Mouse (Mus musculus) layer of hippocampus, adult 9-11 months (tissue): ENCODE data around the gene Kbtbd7.
"Not testable (repeated sequence)": the region's sequence is repeated elsewhere in the genome, so short reads cannot be mapped to it uniquely, and the experiment has no call there.

Experiments used
- DNase-seq: peaks from one replicate; pipeline ENCODE4 v3.0.0; 2022

The Kbtbd7 gene

DNA sequence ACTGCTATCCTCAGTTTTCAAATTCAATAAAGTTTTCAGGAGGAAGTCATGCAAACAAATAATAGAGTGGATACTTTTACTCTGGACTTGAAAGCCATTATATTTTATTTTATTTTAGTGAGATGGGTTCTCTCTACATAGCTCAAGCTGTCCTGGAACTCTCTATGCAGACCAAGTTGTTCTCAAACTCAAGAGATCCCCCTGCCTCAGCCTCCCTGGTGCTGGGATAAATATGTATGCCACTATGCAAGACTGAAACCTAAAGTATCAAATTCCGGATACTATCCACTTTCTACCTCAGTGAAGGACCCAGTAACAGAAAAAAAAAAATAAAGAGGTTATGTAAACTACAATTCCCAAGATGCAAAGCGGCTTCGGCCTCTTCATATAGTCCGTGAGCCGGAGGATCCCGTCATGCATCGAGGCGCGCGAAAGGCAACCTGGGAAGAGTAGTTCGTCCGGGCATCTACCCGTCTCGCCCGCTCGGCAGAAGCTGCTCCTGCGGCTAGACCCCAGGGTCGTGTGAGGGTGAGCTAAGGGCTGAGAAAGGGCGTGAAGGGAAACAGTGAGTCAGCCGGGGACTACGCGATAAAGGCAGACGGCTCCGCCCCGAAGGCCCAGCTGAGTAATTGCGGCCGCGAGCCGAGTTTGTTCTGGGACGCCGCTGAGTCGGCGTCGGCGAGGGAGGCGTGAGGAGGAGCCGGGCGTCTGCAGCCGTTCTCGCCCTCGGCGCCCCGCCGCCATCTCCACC, at the start of gene Kbtbd7:
Gene Kbtbd7 (plus strand): TSS at position 533 of the 751 bp plus-strand sequence.
- DNase-seq: peak; percentile 95

DNA sequence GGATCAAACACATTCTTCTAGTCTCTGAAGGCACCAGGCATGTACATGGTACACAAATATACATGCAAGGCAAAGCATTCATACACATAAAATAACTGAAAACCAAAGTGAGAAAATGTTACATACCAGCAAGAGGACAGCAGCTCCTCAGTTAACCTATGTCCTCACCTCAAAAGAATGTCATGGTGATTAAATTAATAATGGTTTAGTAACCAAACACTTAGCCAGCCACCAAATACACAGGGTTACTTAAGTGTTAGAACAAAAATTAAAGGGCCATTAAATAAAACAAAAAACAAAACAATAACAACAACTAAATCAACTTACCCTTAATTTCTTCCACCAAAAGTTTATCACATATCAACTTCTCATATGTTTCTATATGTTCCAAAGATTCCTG, 49.3 kb upstream of the Kbtbd7 start:
- DNase-seq: no peak

- no peak for DNase-seq
These were observed 43.2 kb upstream of the Kbtbd7 start for GRCm38 (mm10) chr14:79383120-79383519.

DNA sequence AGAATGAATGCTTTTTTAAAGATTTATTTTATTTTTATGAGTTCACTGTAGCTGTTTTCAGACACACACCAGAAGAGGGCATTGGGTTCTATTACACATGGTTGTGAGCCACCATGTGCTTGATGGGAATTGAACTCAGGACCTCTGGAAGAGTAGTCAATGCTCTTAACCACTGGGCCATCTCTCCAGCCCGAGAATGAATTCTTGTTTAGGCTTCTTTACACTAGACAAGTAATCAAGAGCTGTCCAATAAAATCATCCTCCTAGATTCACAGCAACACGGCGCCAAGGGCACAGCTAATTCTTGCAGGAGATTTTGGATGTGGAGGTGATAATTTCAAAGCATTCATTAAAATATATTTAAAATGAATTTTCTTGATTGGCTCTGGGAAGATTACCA, 38.0 kb upstream of the Kbtbd7 start:
- no peak for DNase-seq

DNA sequence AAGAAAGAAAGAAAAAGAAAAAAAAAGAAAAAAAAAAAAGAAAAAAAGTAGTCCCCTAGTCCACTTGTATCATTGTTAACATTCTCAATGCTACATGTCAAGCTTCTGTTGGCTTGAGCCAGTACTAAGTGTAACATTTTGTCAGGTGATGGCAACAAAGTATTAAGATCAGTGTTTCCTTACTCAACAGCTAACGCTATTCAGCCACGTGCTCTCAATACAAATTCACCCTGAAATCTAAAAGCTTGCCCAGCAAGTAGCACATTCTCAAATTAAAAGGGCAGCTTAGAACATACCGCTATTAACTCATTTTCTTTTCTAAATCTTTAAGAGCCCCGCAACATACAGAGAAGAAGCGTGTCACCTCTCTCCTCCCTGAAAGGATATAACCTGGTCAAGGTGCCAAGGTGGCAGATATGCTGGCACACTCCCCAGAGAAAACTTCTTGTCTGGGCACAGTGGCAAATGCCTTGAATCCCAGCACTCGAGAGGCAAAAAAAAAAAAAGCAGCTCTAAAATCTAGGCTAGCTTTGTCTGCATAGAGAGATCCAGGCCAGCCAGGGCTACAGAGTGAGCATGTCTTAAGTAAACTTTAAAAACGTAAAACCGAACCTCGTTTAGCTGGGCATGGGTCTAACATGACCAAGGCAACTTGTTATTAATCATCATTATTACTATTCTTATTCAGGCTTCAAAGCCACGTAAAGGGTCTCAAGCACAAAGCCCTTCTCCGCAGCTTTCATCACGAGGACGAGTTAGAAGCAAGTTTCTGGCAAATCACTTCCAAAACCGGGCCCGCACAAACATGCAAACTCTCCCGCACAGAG, 36.7 kb upstream of the Kbtbd7 start:
- DNase-seq: no peak

DNA sequence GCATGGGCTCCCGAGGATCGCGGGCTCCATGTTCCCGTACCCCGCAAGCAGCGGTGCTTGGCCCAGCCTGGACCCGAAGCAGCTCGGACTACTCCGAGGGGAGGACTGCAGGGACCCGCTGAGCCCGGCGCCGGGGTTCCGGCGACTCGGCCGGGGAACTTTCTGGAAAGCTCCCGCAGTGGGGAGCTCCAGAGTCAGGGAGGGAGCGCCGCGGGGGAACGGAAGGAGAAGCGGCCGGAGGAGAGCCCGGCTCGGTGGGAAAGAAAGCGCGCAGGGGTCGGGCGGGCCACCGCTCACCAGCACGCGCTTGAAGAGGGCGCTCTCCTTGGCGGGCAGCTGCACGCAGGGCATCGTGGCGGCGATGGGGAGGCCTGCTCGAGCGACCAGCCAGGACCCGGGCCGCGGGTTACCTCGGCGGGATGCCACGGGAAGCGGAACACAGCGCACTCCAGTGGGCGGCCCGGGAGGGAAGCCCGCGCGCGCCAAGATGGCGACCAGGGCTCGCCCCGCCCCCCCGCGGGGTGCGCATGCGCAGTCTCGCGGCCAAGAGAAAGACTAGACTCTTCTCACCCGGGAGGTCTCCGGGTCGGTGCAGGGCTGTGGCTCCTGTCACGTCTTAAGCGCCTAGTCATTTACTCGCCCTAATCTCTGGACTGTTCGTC, 35.9 kb upstream of the Kbtbd7 start, which contains the start of gene Naa16:
Gene Naa16 (minus strand): TSS at position 514 of the 662 bp plus-strand sequence.
- peak; percentile 93 for DNase-seq

- no peak for DNase-seq
These were observed 33.0 kb upstream of the Kbtbd7 start for GRCm38 (mm10) chr14:79393289-79393688.

GRCm38 (mm10) chr14:79394564-79394963, 31.7 kb upstream of the Kbtbd7 start:
- DNase-seq: no peak

GRCm38 (mm10) chr14:79397321-79398122, 28.8 kb upstream of the Kbtbd7 start, which contains the start of gene Mtrf1:
TSS of gene Mtrf1 (plus strand) at chr14:79397772.
- peak; percentile 76 for DNase-seq

GRCm38 (mm10) chr14:79407641-79408040, 18.7 kb upstream of the Kbtbd7 start:
- no peak for DNase-seq

DNA sequence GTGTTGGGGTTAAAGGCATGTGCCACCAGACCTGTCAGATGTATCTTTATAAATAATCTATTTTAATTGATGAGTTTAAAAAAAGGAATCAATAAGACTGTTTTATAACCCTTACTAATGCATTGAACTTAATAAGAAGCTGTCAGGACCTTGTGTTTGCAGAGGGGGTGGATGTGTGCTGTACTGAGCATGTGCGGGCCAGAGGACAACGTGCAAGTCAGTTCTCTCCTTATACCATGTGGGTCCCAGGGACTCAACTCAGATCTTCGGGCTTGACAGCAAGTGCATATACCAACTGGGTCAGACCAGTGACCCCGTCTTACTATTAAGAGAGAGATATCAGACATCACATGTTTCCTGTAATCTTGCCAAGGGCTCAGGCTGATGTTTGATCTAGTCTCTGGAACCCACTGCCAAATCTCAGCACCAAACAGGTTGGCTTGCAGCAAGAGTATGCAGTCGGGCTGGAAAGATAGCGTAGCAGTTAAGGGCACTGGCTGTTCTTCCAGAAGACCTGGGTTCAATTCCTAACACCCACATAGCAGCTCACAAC, 17.0 kb upstream of the Kbtbd7 start:
- DNase-seq: no peak

DNA sequence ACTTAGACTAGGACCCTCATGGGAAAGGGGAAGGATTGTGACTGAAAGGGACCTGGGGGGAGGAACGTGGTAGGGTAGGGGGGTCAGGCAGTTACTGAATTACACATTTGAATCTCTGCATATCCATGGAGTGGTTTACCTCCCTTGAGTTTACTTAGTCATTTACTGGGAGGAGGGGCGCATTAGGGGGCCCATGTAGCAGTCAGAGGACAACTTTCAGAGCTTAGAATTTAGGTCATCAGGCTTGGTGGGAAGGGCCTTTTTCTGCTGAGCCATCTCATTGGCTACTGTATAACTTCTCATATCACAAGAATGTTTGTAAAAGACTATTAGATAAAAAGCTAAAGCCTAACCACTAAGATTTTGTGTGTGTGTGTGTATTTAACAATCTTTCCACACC, 15.6 kb upstream of the Kbtbd7 start:
- DNase-seq: no peak

GRCm38 (mm10) chr14:79413121-79413520, 13.2 kb upstream of the Kbtbd7 start:
- DNase-seq: no peak

DNA sequence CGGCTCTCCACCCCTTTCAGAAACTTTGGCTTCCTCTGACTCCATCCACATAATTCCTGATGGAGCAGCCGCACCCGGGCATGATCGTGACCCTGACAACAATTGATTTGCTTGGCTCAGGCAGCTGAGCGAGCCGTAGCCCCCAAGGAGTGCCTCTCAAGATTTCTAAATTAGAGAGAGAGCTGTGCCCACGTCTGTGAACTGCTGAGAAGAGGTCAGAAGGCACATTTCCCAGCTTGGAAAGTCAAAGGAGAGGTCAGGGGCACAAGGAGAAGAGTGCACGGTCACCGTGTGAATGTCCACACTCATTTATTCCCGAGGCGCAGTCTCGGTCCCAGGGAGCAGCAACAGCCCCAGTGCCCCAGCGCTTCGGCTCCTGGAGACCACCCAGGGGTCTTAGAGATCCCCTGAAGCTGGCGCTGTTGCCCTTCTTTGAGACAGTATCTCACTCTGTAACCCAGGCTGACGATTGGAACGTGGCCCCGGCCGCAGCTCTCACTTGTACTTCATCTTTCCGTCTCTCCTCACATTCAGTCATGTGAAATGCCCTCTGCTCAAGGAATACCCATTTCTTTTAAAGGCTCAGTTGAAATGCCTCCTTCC, 6.1 kb upstream of the Kbtbd7 start:
- no peak for DNase-seq

DNA sequence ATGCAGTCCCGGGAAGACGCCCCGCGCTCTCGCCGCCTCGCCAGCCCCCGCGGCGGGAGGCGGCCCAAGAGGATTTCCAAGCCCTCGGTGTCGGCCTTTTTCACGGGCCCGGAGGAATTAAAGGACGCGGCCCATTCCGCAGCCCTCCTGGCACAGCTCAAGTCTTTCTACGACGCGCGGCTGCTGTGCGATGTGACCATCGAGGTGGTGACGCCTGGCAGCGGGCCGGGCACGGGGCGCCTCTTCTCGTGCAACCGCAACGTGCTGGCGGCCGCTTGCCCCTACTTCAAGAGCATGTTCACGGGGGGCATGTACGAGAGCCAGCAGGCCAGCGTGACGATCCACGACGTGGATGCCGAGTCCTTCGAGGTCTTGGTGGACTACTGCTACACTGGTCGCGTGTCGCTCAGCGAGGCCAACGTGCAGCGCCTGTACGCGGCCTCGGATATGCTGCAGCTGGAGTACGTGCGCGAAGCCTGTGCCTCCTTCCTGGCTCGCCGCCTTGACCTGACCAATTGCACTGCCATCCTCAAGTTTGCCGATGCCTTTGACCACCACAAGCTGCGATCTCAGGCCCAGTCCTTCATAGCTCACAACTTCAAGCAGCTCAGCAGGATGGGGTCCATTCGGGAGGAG, 537 bp downstream of the Kbtbd7 start:
- DNase-seq: not testable (repeated sequence)

DNA sequence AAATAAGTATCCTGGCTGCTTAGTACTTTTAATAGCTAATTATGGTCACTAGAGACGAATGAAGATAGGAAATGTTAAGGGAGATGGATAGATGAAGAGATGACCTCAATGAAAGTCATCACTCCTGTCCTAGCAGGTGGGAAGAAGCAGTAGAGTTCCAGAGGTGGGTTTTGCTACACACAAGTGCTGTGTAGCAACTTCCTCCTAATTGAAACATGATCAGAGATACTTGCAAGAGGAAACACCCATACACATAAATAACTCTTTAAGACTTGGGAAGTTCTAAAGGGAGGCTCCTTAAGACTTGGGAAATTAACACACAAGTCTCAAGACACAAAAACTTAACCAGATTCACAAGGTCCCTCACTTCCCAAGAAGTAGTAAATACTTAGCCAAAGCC, 7.8 kb downstream of the Kbtbd7 start:
- no peak for DNase-seq

DNA sequence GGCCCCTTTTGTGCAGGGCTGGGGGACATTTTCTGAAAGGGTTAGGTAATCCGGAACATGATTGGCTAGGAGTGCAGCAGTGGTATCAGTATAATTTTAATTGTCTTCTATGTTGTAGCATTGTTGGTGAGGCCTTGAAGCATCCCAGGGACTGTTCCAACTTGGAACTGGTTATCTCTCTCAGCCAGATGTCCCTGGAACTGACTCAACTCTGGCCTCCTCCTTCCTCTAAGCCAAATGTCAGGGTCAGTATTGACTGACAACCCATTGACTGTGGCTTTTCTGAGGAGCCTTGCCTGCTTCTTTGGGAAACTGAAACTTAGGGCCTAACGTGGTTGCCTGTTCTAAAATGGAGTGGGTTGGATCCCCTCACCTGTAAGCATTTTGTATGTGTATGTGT, 14.3 kb downstream of the Kbtbd7 start:
- DNase-seq: no peak

DNA sequence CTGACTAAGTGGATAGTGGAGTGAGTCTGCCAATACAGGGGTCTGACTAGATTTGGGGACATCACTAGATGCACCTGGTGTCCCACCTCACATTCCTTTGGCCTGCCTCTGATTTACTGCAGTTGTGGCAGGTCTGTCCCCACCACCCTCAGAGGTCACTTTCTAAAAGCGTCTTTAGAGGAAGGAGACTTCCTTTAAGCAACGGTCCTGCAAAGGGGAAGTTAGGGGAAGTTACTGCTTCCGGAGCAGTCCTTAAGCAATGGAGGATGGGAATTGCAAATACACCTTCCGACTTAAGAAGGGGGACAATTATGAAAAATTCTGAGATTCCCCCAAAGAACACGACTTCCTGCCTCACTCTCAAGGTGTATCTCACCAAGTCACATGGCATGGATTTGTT, 15.1 kb downstream of the Kbtbd7 start:
- DNase-seq: no peak

DNA sequence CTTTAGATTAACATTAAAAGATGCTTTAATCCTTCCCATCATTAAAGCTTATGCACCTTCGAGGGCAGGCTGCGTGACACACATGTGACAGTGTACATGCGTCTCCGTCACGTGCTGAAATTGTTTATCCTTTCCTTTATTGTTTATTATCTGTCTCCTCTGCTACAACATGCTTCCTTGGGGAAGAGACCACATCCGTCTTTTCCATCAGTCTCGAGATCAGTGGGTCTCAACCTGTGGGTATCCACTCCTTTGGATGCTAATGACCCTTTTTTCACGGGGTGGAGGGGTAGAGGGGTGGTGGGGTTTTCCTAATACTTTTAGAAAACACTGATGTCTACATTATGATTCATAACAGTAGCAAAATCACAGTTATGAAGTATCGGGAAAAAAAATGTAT, 18.3 kb downstream of the Kbtbd7 start:
- no peak for DNase-seq

DNA sequence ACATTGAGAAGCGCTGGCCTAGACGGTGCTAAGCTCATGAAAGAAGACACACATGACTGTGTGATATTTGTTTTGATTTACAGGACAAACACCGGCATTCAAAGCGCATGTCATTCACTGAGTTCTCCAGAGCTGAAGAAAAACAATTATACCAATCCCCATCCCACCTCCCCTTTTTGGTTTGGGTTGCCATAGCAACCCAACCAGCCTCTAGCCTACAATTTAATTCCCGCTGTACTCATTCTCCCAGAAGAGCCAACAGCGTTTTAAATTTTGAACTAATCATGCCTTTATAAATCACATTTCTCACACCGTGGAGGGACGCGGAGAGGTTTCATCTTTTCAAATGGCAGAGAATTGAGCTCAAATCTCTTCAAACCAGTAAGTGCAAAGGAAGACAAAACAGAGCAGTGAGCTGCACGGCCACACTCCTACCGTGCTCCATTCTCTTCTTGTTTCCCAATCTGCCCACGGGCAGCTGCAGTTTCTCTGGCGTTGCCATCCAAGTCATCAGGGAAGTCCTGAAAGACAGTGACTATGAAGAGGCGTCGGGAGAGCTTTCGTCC, 18.8 kb downstream of the Kbtbd7 start:
- peak; percentile 50 for DNase-seq
